Comparison of ENCODE assay signal across 8 mouse cellular contexts in the genomic region with DNA sequence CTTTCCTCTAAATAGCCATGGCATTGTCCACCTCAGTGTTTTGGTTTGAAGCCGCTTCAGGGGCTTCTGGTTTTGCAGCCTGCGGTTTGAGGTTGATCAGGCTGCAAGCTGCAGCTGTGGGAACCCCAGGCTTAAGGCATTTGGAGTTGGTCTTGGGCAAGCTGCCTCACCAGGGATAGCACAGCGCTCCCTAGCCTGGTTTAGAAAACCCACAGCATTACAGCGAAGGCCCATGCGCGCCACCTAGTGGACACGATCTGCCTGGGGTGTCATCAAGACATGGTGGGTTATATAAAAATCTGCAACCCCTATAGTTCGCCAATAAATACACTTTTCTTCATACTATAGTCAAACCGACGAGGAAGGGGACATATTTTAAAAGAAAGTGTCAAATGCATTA.
DNase-seq lines count a peak whose midpoint lies in the region; ATAC-seq and TF ChIP-seq lines count a peak whose summit lies in the region.

No protein-coding gene starts in this region.

- H3K9me3 ChIP-seq in ES-E14 (ENCODE audit: control insufficient read depth, insufficient read depth, low read depth, low read length): no peaks in the 10 kb centered on the region
- no peaks in the 10 kb centered on the region for H3K9me3 ChIP-seq in forebrain, embryonic 16.5 days (ENCODE audit: control insufficient read depth, low read length)
- no peaks in the 10 kb centered on the region for H3K9me3 ChIP-seq in neural tube, embryonic 14.5 days (ENCODE audit: control insufficient read depth, low read length)

- TF ChIP-seq CTCF in testis, adult 2 months (IDR thresholded peaks at IDR 0.05; ENCODE audit: control insufficient read depth, insufficient read depth, insufficient replicate concordance, low read depth, low read length): peak; percentile 90

- peak; percentile 89 for DNase-seq in ES-E14 (ENCODE audit: low read depth, low spot score)
- DNase-seq in cerebellum, adult 11-12 months: peak; percentile 61
- DNase-seq in heart, postnatal 25 days (ENCODE audit: low spot score): peak; percentile 67
- peak; percentile 67 to 90 for DNase-seq in layer of hippocampus, adult 18-20 months (ENCODE audit: low spot score in 2 of 2)
- DNase-seq in lung, adult 18-20 months: peak; percentile 78 to 86

- WGBS in forebrain, embryonic 16.5 days: 5% methylated on average over 10 of the region's 10 CpGs
- WGBS in neural tube, embryonic 14.5 days: 4% methylated on average over 10 of the region's 10 CpGs

- H3K4me2 ChIP-seq in forebrain, embryonic 16.5 days (ENCODE audit: low read length): peak overlapping the region; percentile 50
- H3K4me2 ChIP-seq in neural tube, embryonic 14.5 days (ENCODE audit: low read depth, low read length): peak overlapping the region; percentile 42; the same call in 1 of the 2 replicates

- no peaks in the 10 kb centered on the region for H3K36me3 ChIP-seq in ES-E14 (ENCODE audit: control insufficient read depth, insufficient read depth, low read length, poor library complexity, severe bottlenecking)
- H3K36me3 ChIP-seq in forebrain, embryonic 16.5 days (ENCODE audit: control insufficient read depth, insufficient read depth): no peaks in the 10 kb centered on the region
- no peaks in the 10 kb centered on the region for H3K36me3 ChIP-seq in neural tube, embryonic 14.5 days (ENCODE audit: control insufficient read depth, insufficient read depth, low read length)
- no peaks in the 10 kb centered on the region for H3K36me3 ChIP-seq in testis, adult 2 months (ENCODE audit: control insufficient read depth, insufficient read depth, low read length)

- in situ Hi-C loops in ES-E14 (cut with MboI; ENCODE audit: low sequenced_read_pairs in 2 of 2, unreplicated experiment in 2 of 2): loop anchor here (25.0 kb wide), 2 partner anchors 878 to 903 kb away; a partner anchor contains a TSS

- intact Hi-C loops in heart, postnatal 25 days (cut with DNase I): loop anchor here (10.0 kb wide), 1 partner anchor 485 kb away; no protein-coding TSS in a partner anchor

- no peak for TF ChIP-seq POLR2A in testis, adult 2 months (IDR thresholded peaks at IDR 0.05; ENCODE audit: control insufficient read depth, low read depth, low read length)

- H3K27ac ChIP-seq in ES-E14 (ENCODE audit: insufficient read depth, low read depth, low read length, poor library complexity, severe bottlenecking): no peak overlapping the region
- H3K27ac ChIP-seq in forebrain, embryonic 16.5 days (ENCODE audit: low read length): no peak overlapping the region
- H3K27ac ChIP-seq in neural tube, embryonic 14.5 days (ENCODE audit: low read depth, low read length): no peak overlapping the region; the same call in 1 of the 2 replicates
- no peak overlapping the region for H3K27ac ChIP-seq in testis, adult 2 months (ENCODE audit: control insufficient read depth, insufficient read depth, low read depth, low read length)

- no peak overlapping the region for H3K9ac ChIP-seq in ES-E14 (ENCODE audit: insufficient read depth, low read depth, low read length, poor library complexity, severe bottlenecking)
- H3K9ac ChIP-seq in forebrain, embryonic 16.5 days (replicated peaks; ENCODE audit: low read depth, low read length): no peak overlapping the region; the same call in 1 of the 2 replicates
- H3K9ac ChIP-seq in neural tube, embryonic 14.5 days (replicated peaks; ENCODE audit: low read depth, low read length): no peak overlapping the region

- H3K4me1 ChIP-seq in ES-E14 (ENCODE audit: control insufficient read depth in 2 of 2, insufficient read depth in 2 of 2, low read length in 2 of 2, poor library complexity in 1 of 2): 0 out of 4 replicates have a peak, but pooled peaks cover 0 to 3% of the 10 kb centered on the region in 2 experiments
- peaks cover 9% of the 10 kb centered on the region for H3K4me1 ChIP-seq in forebrain, embryonic 16.5 days (replicated peaks; ENCODE audit: control insufficient read depth, insufficient read depth, low read length)
- H3K4me1 ChIP-seq in neural tube, embryonic 14.5 days (ENCODE audit: control insufficient read depth, insufficient read depth, low read length): 0 out of 2 replicates have a peak, but pooled peaks cover 5% of the 10 kb centered on the region
- H3K4me1 ChIP-seq in testis, adult 2 months (ENCODE audit: control insufficient read depth, insufficient read depth, low read length): peaks cover 5% of the 10 kb centered on the region

- ATAC-seq in forebrain, embryonic 16.5 days: peak; percentile 69
- ATAC-seq in neural tube, embryonic 14.5 days (ENCODE audit: low read depth): peak; percentile 65

- no peak overlapping the region for H3K4me3 ChIP-seq in ES-E14 (ENCODE audit: insufficient read depth in 1 of 2, low read depth in 1 of 2, low read length in 2 of 2, poor library complexity in 1 of 2, severe bottlenecking in 1 of 2)
- H3K4me3 ChIP-seq in forebrain, embryonic 16.5 days (replicated peaks; ENCODE audit: low read length): peak overlapping the region; percentile 26; the same call in 1 of the 2 replicates
- H3K4me3 ChIP-seq in neural tube, embryonic 14.5 days (ENCODE audit: low read depth, low read length): no peak overlapping the region
- H3K4me3 ChIP-seq in testis, adult 2 months (ENCODE audit: control insufficient read depth, low read depth, low read length): no peak overlapping the region; the same call in 1 of the 2 replicates

- 0 out of 2 replicates have a peak, but pooled peaks cover 2% of the 10 kb centered on the region for H3K27me3 ChIP-seq in forebrain, embryonic 16.5 days (replicated peaks; ENCODE audit: control insufficient read depth, insufficient read depth, low read length)
- no peaks in the 10 kb centered on the region for H3K27me3 ChIP-seq in neural tube, embryonic 14.5 days (ENCODE audit: control insufficient read depth, insufficient read depth, low read length)
- H3K27me3 ChIP-seq in testis, adult 2 months (ENCODE audit: control insufficient read depth, insufficient read depth, low read length): no peaks in the 10 kb centered on the region

TF ChIP-seq in ES-E14, 5 proteins besides CTCF, POLR2A, EP300 and RAD21:
- TF ChIP-seq MAFK (IDR thresholded peaks at IDR 0.05; ENCODE audit: insufficient read depth, low read depth, low read length): no peak
- TF ChIP-seq CHD2 (IDR thresholded peaks at IDR 0.05; ENCODE audit: low read depth, low read length): no peak
- TF ChIP-seq ZC3H11A (IDR thresholded peaks at IDR 0.05; ENCODE audit: borderline replicate concordance, low read depth, low read length): peak; percentile 65
- no peak for TF ChIP-seq HCFC1 (IDR thresholded peaks at IDR 0.05; ENCODE audit: borderline replicate concordance, insufficient read depth, low read length)
